Mouse (Mus musculus): ENCODE results near the gene Actr6. TPM values are rescaled to one million over a fixed set of nuclear protein-coding genes. Genes with fewer than 3 reads are reported as not detected.

The Actr6 gene
- 10 to 100 TPM; 20.2 to 24.4 TPM for total RNA-seq (2023)

DNA sequence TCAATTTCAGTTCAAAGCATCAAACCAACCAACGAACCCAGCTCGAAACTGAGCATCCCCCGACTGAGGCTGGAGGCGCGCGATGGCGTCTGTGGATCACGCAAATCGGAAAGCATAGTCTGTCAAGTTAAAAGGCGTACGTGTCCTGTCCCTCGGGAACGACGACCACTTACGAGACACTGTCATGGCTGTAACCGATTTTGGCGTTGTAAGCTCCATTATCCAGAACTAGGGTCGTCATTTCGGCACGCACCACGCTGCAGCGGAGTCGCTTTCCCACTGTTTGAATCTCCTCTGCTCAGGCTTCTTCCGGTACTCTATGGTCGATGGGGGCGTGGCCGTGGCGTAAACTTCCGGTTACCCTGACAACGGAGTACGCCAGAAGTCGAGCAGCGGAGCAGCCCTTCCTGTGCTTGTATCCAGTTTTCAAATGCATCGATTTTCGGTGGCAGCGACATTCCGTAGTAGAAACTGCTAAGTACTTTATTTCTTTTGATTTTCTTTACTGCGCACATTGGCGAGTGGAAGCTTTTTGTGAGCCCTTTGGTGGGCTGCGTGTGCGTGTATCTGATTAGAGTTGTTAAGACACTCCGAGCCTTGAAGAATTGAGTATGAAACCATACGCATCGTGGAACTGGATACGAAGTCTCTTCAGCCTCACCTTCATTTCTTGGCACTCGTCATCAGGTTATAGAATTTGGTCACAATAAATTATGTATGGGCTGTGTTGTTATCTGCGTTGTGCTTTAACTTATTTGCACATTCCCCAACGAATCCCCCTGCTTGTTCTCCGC is at the start of gene Actr6:
Gene Actr6, minus strand, starts transcription at position 295 of the 794 bp plus-strand sequence.

DNA sequence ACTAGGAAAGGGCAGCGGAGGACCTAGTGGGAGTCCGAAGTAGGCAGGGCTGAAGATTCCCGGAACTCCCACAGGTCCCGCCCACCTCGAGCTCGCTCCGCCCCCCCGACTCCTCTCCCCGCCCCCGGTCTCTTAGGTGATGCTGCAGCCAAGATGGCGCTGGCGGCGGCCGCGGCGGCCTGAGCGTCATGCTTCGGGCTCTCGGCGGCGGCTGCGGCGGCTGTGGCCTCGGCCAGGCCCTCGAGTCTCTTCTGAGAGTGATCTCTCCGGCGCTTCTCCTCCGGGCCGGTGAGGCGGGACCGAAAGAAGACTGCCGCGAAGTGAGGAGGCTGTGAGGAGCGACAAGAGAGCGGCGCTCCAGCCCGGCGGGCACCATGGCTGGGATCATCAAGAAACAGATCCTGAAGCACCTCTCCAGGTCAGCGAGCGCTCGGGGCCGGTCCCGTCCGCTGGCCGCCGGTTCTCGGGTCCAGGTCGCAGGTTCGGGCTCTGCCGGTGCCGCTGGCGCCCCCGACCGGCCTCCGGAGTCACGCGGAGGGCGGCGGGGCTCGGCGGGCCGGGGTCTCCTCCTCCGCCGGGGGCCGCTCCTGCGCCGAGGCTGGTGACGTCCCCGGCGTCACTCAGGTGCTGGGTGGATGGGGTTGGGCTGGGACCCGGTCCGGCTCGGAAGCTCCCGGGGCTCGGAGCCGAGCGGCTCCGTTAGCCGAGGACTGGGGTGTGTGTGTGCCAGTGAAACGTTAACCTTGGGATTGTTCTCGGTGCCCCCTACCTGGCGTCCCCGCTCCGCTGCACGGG is 13.0 kb upstream of the Actr6 start, which contains the start of gene Uhrf1bp1l:
Gene Uhrf1bp1l, plus strand, starts transcription at position 121 of the 795 bp plus-strand sequence.

DNA sequence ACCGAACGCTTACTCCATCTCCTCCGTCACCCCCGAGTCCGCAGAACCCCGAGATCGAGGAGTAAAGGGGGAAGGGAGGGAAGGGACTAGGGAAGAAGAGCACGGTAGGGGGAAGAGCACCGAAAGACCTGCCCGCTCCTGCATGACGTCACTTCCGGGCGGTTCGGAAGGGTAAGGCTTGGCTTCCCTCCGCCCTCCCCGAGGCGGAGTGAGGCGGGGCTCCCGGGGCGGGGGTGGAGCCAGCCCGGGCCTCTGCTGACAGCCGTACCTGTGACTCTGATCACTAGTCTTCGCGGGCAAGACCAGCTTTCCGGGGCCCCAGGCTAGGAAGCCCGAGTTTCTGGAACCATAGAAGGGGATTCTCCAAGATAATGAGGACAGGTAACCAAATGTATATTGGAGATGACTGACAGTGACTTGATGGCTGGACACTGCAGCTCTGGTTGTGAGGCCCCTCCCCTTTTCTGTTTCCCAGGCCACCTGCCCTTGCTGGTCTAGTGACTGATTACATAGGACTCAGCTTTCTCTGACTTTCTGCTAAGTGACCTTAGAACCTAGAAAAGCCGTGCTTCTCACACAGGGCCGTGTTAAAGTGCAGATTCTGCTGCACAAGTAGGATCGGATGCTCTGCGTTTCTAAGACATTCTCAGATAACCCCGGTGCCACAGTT is 45.8 kb downstream of the Actr6 start, which contains the start of gene Scyl2:
Gene Scyl2, minus strand, starts transcription at position 147 of the 670 bp plus-strand sequence.

Other genes with a start within 250 kb of the Actr6 start
- gene Nr1h4, start 198.7 kb downstream of the Actr6 start, total RNA-seq (2023): not detected
- not detected for gene Slc17a8, start 111.0 kb downstream of the Actr6 start, total RNA-seq (2023)
- 10 to 100 TPM; 37.3 to 42.2 TPM for gene Scyl2, start 46.0 kb downstream of the Actr6 start, total RNA-seq (2023)
- gene Uhrf1bp1l, start 12.7 kb upstream of the Actr6 start, total RNA-seq (2023): 10 to 100 TPM; 70.0 to 73.0 TPM
- not detected for gene Anks1b, start 141.2 kb upstream of the Actr6 start, total RNA-seq (2023)

Measured in T-cell, adult 66 days (primary cell).